Mouse (Mus musculus) C2C12 (cell line): ENCODE results near the gene Syngr3. TPM values are rescaled to one million over a fixed set of nuclear protein-coding genes. Genes with fewer than 3 reads are reported as not detected.
A peak's percentile ranks its signal among the peaks of the same experiment; 100 is the strongest.

Source experiments
- H3K27me3 ChIP-seq: one replicate; pipeline ENCODE4 v1.6.1; 2011; ENCODE audit not compliant: control insufficient read depth, insufficient read depth, insufficient read length
- H3K36me3 ChIP-seq: one replicate; pipeline ENCODE4 v1.6.1; 2011; ENCODE audit not compliant: control insufficient read depth, insufficient read depth
- H3K4me3 ChIP-seq: one replicate; pipeline ENCODE4 v1.5.1; 2011; ENCODE audit warnings: mild to moderate bottlenecking, control low read depth; ENCODE audit not compliant: poor library complexity, insufficient read depth, severe bottlenecking
- H3K79me2 ChIP-seq: one replicate; pipeline ENCODE4 v1.6.1; 2011; ENCODE audit not compliant: control insufficient read depth, insufficient read depth
- H3K79me3 ChIP-seq: one replicate; pipeline ENCODE4 v1.6.1; 2011; ENCODE audit warnings: low read depth, control low read depth
- H3ac ChIP-seq: one replicate; pipeline ENCODE3; 2011; ENCODE audit warnings: low read depth; ENCODE audit not compliant: control insufficient read depth, insufficient read length
- CEBPB ChIP-seq: IDR thresholded peaks from one replicate; pipeline ENCODE4 v1.6.1; 2011; ENCODE audit warnings: low read depth, mild to moderate bottlenecking, control low read depth, moderate library complexity
- CTCF ChIP-seq: IDR thresholded peaks from one replicate; pipeline ENCODE4 v1.5.1; 2011; ENCODE audit not compliant: control insufficient read depth, insufficient read depth, insufficient read length
- FOSL1 ChIP-seq: IDR thresholded peaks from one replicate; pipeline ENCODE4 v1.8.0; 2011; ENCODE audit warnings: mild to moderate bottlenecking, low read length; ENCODE audit not compliant: poor library complexity, insufficient read depth, severe bottlenecking
- MAX ChIP-seq: IDR thresholded peaks from one replicate; pipeline ENCODE4 v1.6.1; 2011; ENCODE audit warnings: mild to moderate bottlenecking, control low read depth
- MYOD1 ChIP-seq: IDR thresholded peaks from one replicate; pipeline ENCODE4 v1.6.1; 2011; ENCODE audit warnings: low read depth; ENCODE audit not compliant: control insufficient read depth, insufficient read length
- MYOG ChIP-seq: IDR thresholded peaks from one replicate; pipeline ENCODE4 v1.6.1; 2011; ENCODE audit not compliant: control insufficient read depth, insufficient read length; ENCODE audit errors: extremely low read depth
- USF1 ChIP-seq: IDR thresholded peaks from one replicate; pipeline ENCODE4 v1.6.1; 2011; ENCODE audit warnings: low read depth, mild to moderate bottlenecking, control low read depth, moderate library complexity
- polyA plus RNA-seq: library from polyadenylated mRNA; unstranded; fragments of >200 nt; fragmentation: generic; extraction: Trizol; gene quantifications from one replicate; pipeline ENCODE4 v1.2.1, GENCODE M21; 2012; ENCODE audit warnings: missing spikeins

Gene Syngr3
- polyA plus RNA-seq, 1 experiment = 0.61 TPM

DNA sequence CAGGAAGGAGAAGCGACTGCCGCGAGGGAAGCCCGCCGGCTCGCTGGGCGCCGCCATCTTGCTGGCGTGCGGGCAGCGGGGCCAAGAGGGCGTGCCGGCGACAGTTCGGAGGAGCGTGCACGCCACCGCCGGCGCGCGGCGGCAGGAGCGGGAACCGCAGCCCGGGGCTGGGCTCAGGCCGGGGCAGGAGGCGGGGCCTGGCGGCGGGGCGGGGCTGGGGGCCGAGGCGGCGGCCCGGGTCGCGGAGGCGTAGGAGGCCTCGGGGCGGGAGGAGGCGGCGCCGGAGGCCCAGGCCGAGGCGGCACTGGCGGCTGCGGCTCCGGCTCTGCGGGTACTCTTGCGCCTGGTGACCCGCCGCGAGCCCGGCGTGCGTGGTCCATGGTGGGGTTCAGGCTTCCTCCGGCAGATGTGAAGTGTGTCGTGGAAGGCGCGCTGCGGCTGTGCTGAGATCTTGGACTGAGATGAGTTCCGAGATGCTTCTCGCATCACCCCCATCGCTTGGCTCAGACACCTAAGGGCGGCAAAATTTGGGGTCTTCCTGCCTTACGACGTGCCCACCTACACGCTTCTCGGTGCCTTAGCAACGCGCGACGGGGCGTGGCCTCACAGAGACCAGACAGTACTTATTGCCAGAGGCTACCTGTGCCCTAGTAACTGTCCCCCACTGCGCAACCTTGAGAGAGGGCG, 6.4 kb upstream of the Syngr3 start, which contains the start of the genes Gfer and Noxo1:
Gene Gfer, minus strand, starts transcription at position 146 of the 687 bp plus-strand sequence.
Gene Noxo1, plus strand, starts transcription at position 224 of the 687 bp plus-strand sequence.
- TF ChIP-seq MAX = peak; percentile 24
- no peak for TF ChIP-seq MYOD1
- TF ChIP-seq CEBPB = no peak
- no peak for TF ChIP-seq USF1
- TF ChIP-seq CTCF = peak; percentile 20

DNA sequence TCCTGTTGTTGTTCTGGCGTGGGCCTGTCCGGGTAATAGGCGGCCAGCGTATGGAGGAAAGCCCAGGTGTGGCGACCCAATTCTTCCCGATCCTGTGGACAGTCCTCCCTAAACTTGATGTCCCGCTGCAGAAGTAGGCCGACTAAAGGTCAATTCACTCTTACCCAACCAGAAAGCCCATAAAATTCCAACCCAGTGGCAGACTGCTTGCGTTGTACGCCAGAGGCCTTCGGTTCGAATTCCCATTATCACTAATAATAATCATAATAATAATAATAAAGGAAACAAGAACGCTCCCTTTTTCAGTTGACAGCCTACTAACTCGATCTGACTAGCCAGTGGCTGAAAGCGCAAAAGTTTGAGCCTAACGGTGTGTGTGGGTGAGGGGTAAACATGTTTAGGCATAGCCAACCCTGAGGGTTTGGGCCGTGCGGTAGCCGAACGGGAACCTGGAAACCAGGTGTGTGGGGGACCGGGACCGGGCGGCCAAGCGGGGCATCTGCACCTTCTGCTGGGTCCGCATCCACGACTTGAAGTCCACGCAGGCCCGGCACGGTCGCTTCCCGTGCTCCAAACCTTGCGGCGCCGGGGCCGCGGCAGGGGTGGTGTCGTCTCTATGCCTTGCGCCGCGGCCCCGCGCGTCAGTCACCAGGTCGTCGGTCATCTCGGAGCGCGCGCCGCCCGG, 5.7 kb upstream of the Syngr3 start:
- Histone ChIP-seq H3K79me2 (peaks cover 16% of the 10 kb centered on the region), H3K4me3 (peak overlapping the region; percentile 87), H3ac (peak overlapping the region; percentile 90), H3K36me3 (peaks cover 14% of the 10 kb centered on the region), H3K79me3 (peaks cover 1% of the 10 kb centered on the region), H3K27me3 (no peaks in the 10 kb centered on the region)
- TF ChIP-seq MYOD1 (no peak), FOSL1 (no peak), CTCF (no peak), MAX (no peak), CEBPB (no peak), MYOG (no peak), USF1 (no peak)

More for the DNA sequence above, 6.4 kb upstream of the Syngr3 start, which contains the start of the genes Gfer and Noxo1:
- peak within 1 kb of the TSS; percentile 87 for H3K4me3 ChIP-seq
- H3K36me3 ChIP-seq = peaks cover 18% of the 10 kb centered on the region
- peaks cover 1% of the 10 kb centered on the region for H3K79me3 ChIP-seq
- peaks cover 16% of the 10 kb centered on the region for H3K79me2 ChIP-seq
- H3ac ChIP-seq = peak within 1 kb of the TSS; percentile 90
- H3K27me3 ChIP-seq = no peaks in the 10 kb centered on the region

DNA sequence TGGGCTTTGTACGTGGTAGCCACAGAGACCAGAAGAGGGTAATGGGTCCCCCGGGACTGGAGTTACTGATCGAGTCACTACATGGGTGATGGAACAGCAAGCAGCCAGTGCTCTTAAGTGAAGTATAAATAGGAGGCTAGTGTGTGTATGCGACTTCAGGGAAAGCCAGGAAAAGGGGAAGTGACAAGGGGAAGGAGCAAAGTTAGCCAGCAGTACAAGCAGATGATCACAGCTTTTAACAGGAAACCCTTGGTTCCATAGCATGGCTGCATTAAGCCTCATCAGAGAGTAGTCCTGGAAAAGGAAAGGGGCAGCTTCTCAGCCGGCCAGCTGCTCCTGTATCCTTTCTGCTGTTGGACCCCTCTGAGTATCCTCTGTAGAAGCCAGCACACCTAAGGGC, 2.6 kb upstream of the Syngr3 start:
- H3K36me3 ChIP-seq = peaks cover 7% of the 10 kb centered on the region
- TF ChIP-seq CEBPB = no peak
- no peak for TF ChIP-seq USF1
- no peak for TF ChIP-seq MAX
- no peak for TF ChIP-seq MYOG
- no peak for TF ChIP-seq CTCF
- no peak for TF ChIP-seq FOSL1
- TF ChIP-seq MYOD1 = no peak
- H3ac ChIP-seq = no peak overlapping the region
- H3K4me3 ChIP-seq = no peak overlapping the region
- peaks cover 1% of the 10 kb centered on the region for H3K79me3 ChIP-seq
- no peaks in the 10 kb centered on the region for H3K27me3 ChIP-seq
- peaks cover 16% of the 10 kb centered on the region for H3K79me2 ChIP-seq

DNA sequence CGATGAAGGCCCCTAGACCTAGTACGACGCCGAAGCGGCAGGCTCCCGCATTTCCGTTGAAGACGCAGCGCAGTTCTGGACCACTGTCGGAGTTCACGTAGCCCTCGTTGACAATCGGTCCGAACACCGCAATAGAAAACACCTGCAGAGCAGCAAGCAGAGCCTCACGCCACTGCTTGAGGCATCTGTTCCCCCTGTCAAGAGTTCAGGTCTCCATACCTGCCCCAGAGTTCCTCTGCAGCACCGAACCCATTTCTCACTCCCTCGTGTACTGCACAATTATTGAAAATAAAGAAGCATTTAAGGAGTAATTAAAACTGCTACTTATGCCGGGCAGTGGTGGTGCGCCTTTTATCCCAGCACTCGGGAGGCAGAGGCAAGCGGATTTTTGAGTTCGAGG, 2.2 kb downstream of the Syngr3 start:
- no peaks in the 10 kb centered on the region for H3K79me3 ChIP-seq
- H3K4me3 ChIP-seq = no peak overlapping the region
- no peaks in the 10 kb centered on the region for H3K79me2 ChIP-seq
- TF ChIP-seq MYOG (no peak), USF1 (no peak), FOSL1 (no peak)
- no peaks in the 10 kb centered on the region for H3K27me3 ChIP-seq
- H3K36me3 ChIP-seq = no peaks in the 10 kb centered on the region
- H3ac ChIP-seq = no peak overlapping the region

DNA sequence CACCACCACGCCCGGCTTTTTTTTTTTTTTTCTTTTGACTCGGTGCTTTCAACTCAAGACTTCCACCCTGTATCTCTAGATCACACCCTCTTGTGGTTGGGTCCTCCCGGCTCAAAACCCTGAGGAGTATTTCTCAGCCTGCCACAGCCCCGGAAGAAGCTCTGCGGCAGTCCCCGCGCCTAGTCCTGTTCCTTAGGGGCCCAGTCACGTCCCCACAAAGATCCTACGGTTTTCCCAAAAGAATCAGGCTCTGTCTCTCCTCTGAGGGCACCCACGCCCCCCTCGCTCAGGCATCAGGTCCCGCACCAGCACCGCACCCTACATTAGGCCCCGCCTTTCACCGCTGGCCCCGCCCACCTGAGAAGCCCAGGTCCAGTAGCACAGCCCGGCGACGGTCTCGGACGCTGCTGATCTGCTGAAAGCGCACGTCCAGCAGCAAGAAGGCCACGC, 2.6 kb downstream of the Syngr3 start:
- Histone ChIP-seq H3ac (no peak overlapping the region), H3K27me3 (no peaks in the 10 kb centered on the region), H3K79me2 (no peaks in the 10 kb centered on the region), H3K36me3 (no peaks in the 10 kb centered on the region), H3K79me3 (no peaks in the 10 kb centered on the region), H3K4me3 (no peak overlapping the region)
- TF ChIP-seq MAX = no peak
- TF ChIP-seq FOSL1 = no peak
- no peak for TF ChIP-seq CTCF

DNA sequence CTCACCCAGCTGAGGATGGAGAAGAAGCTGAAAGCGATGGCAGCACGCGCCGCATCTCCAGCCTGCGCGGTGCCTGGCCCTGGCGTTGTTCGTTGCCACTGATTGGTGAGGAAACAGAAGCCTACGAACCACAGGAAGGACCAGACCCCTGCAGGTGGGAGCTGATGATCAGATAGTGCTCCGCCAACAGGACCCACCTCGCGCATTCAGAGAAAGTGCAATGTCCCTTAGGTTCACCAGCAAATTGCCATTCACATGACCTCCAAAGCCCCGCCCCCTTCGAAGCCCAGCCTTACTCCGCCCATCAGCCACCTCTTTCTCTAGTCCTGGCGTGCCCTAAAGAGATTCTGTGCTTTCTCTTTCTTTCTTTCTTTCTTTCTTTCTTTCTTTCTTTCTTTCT, 3.2 kb downstream of the Syngr3 start:
- Histone ChIP-seq H3K36me3 (peaks cover 6% of the 10 kb centered on the region), H3K4me3 (no peak overlapping the region), H3K79me2 (no peaks in the 10 kb centered on the region), H3ac (no peak overlapping the region), H3K27me3 (no peaks in the 10 kb centered on the region), H3K79me3 (no peaks in the 10 kb centered on the region)
- TF ChIP-seq MAX = no peak
- no peak for TF ChIP-seq CTCF
- TF ChIP-seq FOSL1 = no peak
- no peak for TF ChIP-seq MYOG
